Mouse (Mus musculus): ENCODE measurements around the gene Sema5b.

DNA sequence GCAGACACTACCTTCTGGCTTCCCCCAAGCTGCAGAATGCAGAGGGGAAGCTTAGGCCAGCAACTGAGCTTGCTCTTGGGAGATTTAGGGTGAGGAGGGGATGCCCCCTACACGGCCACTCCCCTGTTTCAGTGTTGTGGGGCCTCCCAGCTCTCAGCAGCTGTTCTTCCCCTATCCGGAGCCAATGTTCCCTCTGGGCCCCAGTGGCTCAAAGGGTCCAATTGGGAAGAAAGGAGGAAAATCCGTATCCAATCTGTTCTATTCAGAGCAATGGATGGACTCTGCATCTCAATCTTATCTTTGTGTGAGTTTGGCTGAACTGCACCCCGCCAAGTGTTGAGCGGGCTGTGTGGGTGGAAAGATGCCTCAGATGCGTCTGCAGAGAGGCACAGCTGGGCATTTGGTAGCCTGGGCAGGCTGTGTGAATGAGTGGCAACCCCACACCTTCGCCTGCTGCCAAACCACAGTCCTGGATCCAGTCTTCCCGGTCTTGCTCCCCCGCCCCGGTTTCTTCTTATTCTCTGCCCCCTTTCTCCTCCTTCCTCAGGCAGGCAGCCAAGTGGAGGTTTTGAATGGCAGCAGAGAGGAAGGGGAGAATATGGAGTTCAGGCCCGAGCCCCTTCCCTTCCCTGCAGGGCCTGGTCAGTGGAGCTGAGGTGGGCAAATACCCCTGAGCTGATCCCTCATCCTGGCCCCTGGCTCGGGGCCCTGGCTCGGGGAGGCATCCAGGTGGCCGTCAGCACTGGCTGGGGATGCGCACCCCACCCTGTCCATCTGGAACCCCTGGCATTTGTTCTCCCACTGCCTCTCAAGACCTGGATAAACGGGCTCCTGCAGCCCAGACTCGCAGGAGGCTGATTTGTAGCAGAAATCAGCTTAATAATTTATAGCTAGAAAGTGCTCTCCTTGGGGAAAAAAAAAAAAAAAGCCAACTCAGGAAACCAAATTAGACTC lies 73.2 kb downstream of the Sema5b start:
- no peak for TF ChIP-seq CTCF (IDR thresholded peaks at IDR 0.05; ENCODE audit: control insufficient read depth, insufficient read depth, insufficient replicate concordance, low read depth, low read length)
- no peak for TF ChIP-seq POLR2A (IDR thresholded peaks at IDR 0.05; ENCODE audit: control insufficient read depth, low read depth, low read length)

Data from testis, adult 2 months (tissue).